Mouse (Mus musculus) G1E (cell line): ENCODE measurements around the gene Slc22a4. TPM values are rescaled to one million over a fixed set of nuclear protein-coding genes. Genes with fewer than 3 reads are reported as not detected.
"Not testable (repeated sequence)": the region's sequence is repeated elsewhere in the genome, so short reads cannot be mapped to it uniquely, and the experiment has no call there.

Experiments used
- ATAC-seq: 2 replicates; pipeline ENCODE4 v1.8.0; 2016; ENCODE audit warnings: mild to moderate bottlenecking; ENCODE audit not compliant: insufficient number of reproducible peaks, poor library complexity, low FRiP score, severe bottlenecking; ENCODE audit errors: extremely low read depth
- DNase-seq: peaks from one replicate; pipeline ENCODE4 v3.0.0; 2012; ENCODE audit warnings: low spot score
- H3K27me3 ChIP-seq: 2 replicates; pipeline ENCODE4 v1.6.1; 2012; ENCODE audit warnings: mild to moderate bottlenecking, low read length, inconsistent platforms; ENCODE audit not compliant: insufficient read depth
- H3K36me3 ChIP-seq: replicated peaks from 2 replicates; pipeline ENCODE3; 2012; ENCODE audit warnings: mild to moderate bottlenecking, inconsistent platforms
- H3K4me1 ChIP-seq: 2 replicates; pipeline ENCODE4 v1.6.1; 2012; ENCODE audit warnings: low read depth, low read length, inconsistent platforms, mixed read lengths; ENCODE audit not compliant: insufficient read depth
- H3K4me3 ChIP-seq: 2 replicates; pipeline ENCODE4 v1.5.1; 2012; ENCODE audit warnings: low read depth, mild to moderate bottlenecking, inconsistent platforms, low read length, moderate library complexity, mixed read lengths
- H3K9me3 ChIP-seq: replicated peaks from 2 replicates; pipeline ENCODE4 v1.6.1; 2012; ENCODE audit warnings: inconsistent platforms
- CTCF ChIP-seq: IDR thresholded peaks from 2 replicates; pipeline ENCODE4 v1.5.1; 2012; ENCODE audit warnings: low read depth, low read length, inconsistent platforms, mixed read lengths
- GATA1 ChIP-seq: IDR thresholded peaks from 2 replicates; pipeline ENCODE4 v1.6.1; 2012; ENCODE audit warnings: borderline replicate concordance, low read length, inconsistent platforms, mixed read lengths
- GATA2 ChIP-seq: IDR thresholded peaks from 2 replicates; pipeline ENCODE4 v1.6.1; 2012; ENCODE audit warnings: low read depth, low read length, inconsistent platforms, borderline replicate concordance
- POLR2AphosphoS5 ChIP-seq: IDR thresholded peaks from 2 replicates; pipeline ENCODE4 v1.6.1; 2012; ENCODE audit warnings: low read depth, low read length, inconsistent platforms; ENCODE audit not compliant: insufficient replicate concordance
- TAL1 ChIP-seq: conservative IDR thresholded peaks from 2 replicates; pipeline ENCODE4 v1.6.1; 2012; ENCODE audit warnings: low read depth, low read length, inconsistent platforms, mixed read lengths
- polyA plus RNA-seq: library from polyadenylated mRNA; stranded (reverse); fragments of >175 nt; gene quantifications from 2 replicates; pipeline ENCODE4 v1.2.3, GENCODE M21; 2012
- total RNA-seq, 2 experiments: library from RNA; stranded (forward) in 1 of 2; stranded (reverse) in 1 of 2; fragments of 200-1000 nt in 1 of 2; fragments of >200 nt in 1 of 2; fragmentation: Nextera tagmentation in 1 of 2; gene quantifications; 2 replicates each; pipeline ENCODE4 v1.2.3; 2014 to 2017

The Slc22a4 gene
- total and polyA plus RNA-seq, 3 experiments, result not detected

DNA sequence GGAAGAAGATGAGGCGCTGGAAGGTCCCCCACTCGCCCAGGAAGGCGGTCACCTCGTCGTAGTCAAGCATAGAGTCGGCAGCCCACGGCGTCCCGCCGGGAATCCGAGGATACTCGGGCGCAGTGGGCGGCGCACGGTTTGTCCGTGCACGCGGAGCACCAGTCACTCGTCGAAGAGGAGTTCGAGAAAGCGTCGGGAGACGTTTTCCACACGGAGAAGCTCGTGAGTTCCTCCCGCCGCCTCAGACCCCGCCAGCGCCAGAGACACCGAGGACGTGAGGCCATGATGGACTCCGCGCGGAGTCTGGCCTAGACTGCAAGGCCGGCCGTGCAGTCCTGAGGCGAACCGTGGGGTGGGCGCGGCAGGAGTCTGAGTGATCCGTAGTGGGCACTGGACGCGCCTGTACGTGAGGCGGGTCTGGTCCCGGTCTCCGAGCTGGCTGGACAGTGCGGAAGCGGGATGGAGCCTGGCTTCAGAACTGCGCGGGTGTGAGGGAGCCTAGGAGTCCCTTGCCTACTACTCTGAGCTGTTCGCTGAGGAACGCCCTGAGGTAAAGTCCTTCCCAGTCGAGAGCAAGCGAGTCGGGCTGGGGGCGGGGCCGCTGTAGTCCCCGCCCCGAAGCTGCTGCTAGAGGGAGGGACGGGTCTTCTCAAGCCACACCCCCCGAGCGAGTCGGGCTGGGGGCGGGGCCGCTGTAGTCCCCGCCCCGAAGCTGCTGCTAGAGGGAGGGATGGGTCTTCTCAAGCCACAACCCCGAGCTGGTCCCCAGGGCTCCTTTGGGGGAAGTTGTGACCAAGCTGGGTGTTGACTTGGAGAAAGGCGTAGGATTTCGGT is 47.9 kb downstream of the Slc22a4 start, which contains the start of gene Slc22a21:
Gene Slc22a21 (minus strand): TSS at position 545 of the 834 bp plus-strand sequence.
- ATAC-seq, result no peak
- H3K36me3 ChIP-seq, result no peaks in the 10 kb centered on the region
- no peak for TF ChIP-seq POLR2AphosphoS5
- TF ChIP-seq CTCF, result no peak
- TF ChIP-seq GATA2, result no peak
- no peak for TF ChIP-seq TAL1
- TF ChIP-seq GATA1, result no peak

DNA sequence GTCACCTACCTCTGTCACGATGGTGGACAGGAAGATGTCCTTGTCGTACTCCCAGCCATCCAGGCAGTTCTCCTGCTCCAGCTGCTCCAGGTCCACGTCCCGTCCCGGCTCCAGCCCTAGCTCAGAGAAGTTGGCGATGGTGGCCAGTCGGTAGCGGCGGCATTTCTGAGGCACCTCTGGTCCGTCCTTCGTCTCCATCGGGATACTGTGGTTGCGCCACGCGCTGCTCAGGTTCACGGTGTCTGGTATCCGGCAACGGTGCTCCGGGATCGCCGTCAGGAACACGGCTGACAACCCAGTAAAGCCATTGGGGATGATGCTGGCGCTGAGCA is 48.5 kb downstream of the Slc22a4 start:
- not testable (repeated sequence) for ATAC-seq, DNase-seq, H3K9me3 ChIP-seq, H3K4me3 ChIP-seq, H3K4me1 ChIP-seq, H3K36me3 ChIP-seq
- H3K27me3 ChIP-seq, result peaks cover 11% of the 10 kb centered on the region; the same call in 1 of the 2 replicates

More for the DNA sequence above, 47.9 kb downstream of the Slc22a4 start, which contains the start of gene Slc22a21:
- no peak for DNase-seq
- H3K27me3 ChIP-seq, result peaks cover 11% of the 10 kb centered on the region; the same call in 1 of the 2 replicates
- no peak within 1 kb of the TSS for H3K4me3 ChIP-seq
- no peaks in the 10 kb centered on the region for H3K9me3 ChIP-seq
- H3K4me1 ChIP-seq, result no peaks in the 10 kb centered on the region; the same call in 1 of the 2 replicates

DNA sequence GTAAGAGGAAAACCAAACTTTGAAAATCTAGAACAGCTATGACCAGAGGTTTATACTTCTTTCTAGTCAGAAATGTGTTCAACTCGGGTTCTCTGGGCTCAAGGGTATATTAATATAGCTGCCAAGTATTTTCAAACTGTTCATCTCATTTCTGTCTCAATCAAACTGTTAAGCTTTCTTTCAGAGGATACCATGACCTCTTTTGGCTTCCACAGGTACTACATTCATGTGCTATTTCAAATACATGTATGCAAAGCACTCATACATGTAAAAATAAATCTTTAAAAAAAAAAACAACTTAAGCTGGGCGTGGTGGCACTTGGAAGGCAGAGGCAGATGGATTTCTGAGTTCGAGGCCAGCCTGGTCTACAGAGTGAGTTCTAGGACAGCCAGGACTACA is 50.2 kb downstream of the Slc22a4 start:
- DNase-seq (no peak), ATAC-seq (no peak)

DNA sequence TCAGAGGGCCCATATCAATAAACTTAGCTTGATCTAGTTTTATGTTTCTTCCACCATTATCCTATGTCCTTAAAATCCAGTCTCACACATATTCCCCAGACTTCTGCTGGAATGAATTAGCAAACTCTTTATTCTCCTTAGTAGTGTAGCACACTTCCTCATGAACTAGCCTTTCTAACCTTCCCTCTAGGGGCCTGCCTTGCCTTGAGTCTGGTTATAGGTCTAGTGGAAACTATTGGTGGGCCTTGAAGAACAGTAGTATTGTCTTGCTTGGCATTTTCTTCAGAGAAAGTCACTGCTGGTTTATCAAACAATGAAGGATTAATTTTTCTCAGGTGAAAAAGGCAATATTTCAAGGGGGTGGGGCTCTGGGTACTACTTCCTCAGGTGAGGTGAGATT is 52.3 kb downstream of the Slc22a4 start:
- H3K27me3 ChIP-seq, result peaks cover 11% of the 10 kb centered on the region; the same call in 1 of the 2 replicates
- H3K4me1 ChIP-seq, result no peaks in the 10 kb centered on the region; the same call in 1 of the 2 replicates
- no peak for ATAC-seq
- DNase-seq, result no peak
- H3K9me3 ChIP-seq, result no peaks in the 10 kb centered on the region
- H3K36me3 ChIP-seq, result no peaks in the 10 kb centered on the region
- TF ChIP-seq CTCF (no peak), GATA2 (no peak), POLR2AphosphoS5 (no peak)
- no peak overlapping the region for H3K4me3 ChIP-seq

More for the DNA sequence above, 50.2 kb downstream of the Slc22a4 start:
- TF ChIP-seq GATA1 (no peak), POLR2AphosphoS5 (no peak), CTCF (no peak), GATA2 (no peak), TAL1 (no peak)
- Histone ChIP-seq H3K27me3 (peaks cover 11% of the 10 kb centered on the region; the same call in 1 of the 2 replicates), H3K4me3 (no peak overlapping the region), H3K9me3 (no peaks in the 10 kb centered on the region), H3K36me3 (no peaks in the 10 kb centered on the region), H3K4me1 (no peaks in the 10 kb centered on the region; the same call in 1 of the 2 replicates)

DNA sequence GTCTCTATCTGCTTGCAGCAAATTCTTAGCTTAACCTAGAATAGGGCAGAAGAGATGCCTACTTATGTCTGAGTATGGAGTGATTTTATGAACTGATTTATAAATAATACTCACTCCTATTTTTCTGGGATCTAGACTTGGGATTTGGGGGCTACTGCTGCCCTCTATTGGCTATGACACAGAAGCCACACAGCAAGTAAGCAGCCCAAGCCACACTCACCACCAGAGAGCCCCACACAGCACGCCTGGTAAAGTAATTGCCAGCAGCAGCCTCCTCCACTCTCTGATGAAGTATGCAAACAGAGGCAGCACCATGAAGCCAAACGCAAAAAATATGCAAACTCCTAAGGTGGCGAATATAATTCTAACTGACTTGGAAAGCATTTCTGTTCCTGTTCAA is 68.9 kb downstream of the Slc22a4 start:
- H3K9me3 ChIP-seq, result no peaks in the 10 kb centered on the region
- ATAC-seq (no peak), DNase-seq (no peak)
- no peaks in the 10 kb centered on the region for H3K36me3 ChIP-seq
- no peak overlapping the region for H3K4me3 ChIP-seq
- TF ChIP-seq TAL1 (no peak), CTCF (no peak), POLR2AphosphoS5 (no peak), GATA2 (no peak)
- peaks cover 2% of the 10 kb centered on the region; the same call in 1 of the 2 replicates for H3K27me3 ChIP-seq
- no peaks in the 10 kb centered on the region for H3K4me1 ChIP-seq

DNA sequence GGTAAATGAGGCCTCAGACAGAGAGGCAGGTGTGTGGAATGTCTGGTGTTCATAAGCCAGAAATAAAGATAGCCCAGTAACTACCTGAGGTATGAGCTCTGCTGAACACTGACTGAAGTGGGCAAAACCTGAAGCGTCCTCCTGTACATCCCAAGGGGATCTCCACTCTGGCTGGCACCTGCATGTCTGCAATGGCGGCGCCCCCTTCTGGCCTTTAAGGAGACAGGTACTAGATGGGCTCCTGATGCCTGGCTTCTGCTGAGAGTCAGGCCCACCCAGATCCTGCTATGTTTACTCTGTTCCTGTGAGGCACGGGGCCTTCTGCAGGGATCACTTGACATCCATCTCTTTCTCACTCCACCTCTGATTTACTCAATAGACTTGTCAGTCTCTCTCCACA is 69.7 kb downstream of the Slc22a4 start:
- H3K4me3 ChIP-seq, DNase-seq, H3K4me1 ChIP-seq, H3K36me3 ChIP-seq, H3K27me3 ChIP-seq, ATAC-seq, H3K9me3 ChIP-seq: not testable (repeated sequence)

DNA sequence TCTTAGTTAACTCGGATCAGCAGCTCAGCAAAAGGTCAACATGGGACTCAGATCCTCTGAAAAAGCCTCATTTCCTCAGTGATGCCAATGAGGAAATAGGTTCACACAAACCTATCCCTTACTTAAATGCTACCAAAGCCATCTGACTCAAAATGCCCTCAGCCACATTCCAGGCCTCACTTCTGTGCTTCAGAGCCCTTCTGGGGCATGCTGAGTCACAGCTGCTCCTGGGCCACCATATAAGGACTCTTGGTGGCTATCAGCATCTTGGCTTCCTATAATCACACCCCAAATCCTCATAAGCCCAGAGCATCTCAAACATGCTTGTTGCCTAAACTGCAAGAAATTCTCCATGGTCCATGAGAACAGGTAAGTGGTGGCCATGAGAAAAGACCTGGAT is 71.3 kb downstream of the Slc22a4 start:
- TF ChIP-seq GATA1, result no peak
- no peak for TF ChIP-seq POLR2AphosphoS5
- no peak for TF ChIP-seq TAL1
- no peak for TF ChIP-seq CTCF
- no peak for TF ChIP-seq GATA2
- H3K4me1 ChIP-seq, result no peaks in the 10 kb centered on the region
- H3K27me3 ChIP-seq, result peaks cover 2% of the 10 kb centered on the region; the same call in 1 of the 2 replicates
- H3K36me3 ChIP-seq, result no peaks in the 10 kb centered on the region
- ATAC-seq, result no peak
- H3K4me3 ChIP-seq, result no peak overlapping the region
- DNase-seq, result no peak
- no peaks in the 10 kb centered on the region for H3K9me3 ChIP-seq
